Mouse (Mus musculus) lung, embryonic 15.5 days (tissue): ENCODE data around the gene Tspan14. TPM values are rescaled to one million over a fixed set of nuclear protein-coding genes. Genes with fewer than 3 reads are reported as not detected.

Experiments used
- ATAC-seq: fragments of 200-750 bp; cut with Nextera tagmentation; 2 replicates; pipeline ENCODE4 v1.8.0; 2017; ENCODE audit warnings: moderate number of reproducible peaks, borderline replicate concordance; ENCODE audit not compliant: low FRiP score, low TSS enrichment; ENCODE audit errors: extremely low read depth
- H3K27ac ChIP-seq: fragments of 300-500 bp; sonication (generic); 2 replicates; pipeline ENCODE4 v1.5.1; 2015; ENCODE audit warnings: moderate library complexity, mild to moderate bottlenecking, inconsistent platforms
- H3K27me3 ChIP-seq: fragments of 300-500 bp; sonication (generic); 2 replicates; pipeline ENCODE4 v1.6.1; 2015; ENCODE audit warnings: inconsistent platforms
- H3K36me3 ChIP-seq: fragments of 300-500 bp; sonication (generic); 2 replicates; pipeline ENCODE4 v1.6.1; 2015; ENCODE audit warnings: inconsistent platforms
- H3K4me1 ChIP-seq: fragments of 300-500 bp; sonication (generic); 2 replicates; pipeline ENCODE4 v1.6.1; 2015; ENCODE audit warnings: inconsistent platforms
- H3K4me2 ChIP-seq: fragments of 300-500 bp; sonication (generic); 2 replicates; pipeline ENCODE4 v1.6.1; 2015; ENCODE audit warnings: inconsistent platforms, mild to moderate bottlenecking, moderate library complexity
- H3K4me3 ChIP-seq: fragments of 300-500 bp; sonication (generic); 2 replicates; pipeline ENCODE4 v1.5.1; 2015; ENCODE audit warnings: mild to moderate bottlenecking, inconsistent platforms
- H3K9ac ChIP-seq: fragments of 300-500 bp; sonication (generic); 2 replicates; pipeline ENCODE4 v1.6.1; 2015; ENCODE audit warnings: inconsistent platforms
- H3K9me3 ChIP-seq: fragments of 300-500 bp; sonication (generic); 2 replicates; pipeline ENCODE4 v1.6.1; 2016; ENCODE audit warnings: inconsistent platforms
- WGBS: fragments of 180-500 bp; shearing (Covaris S2); methylation state at CpG from one replicate; pipeline ENCODE4 v1.1.7; 2015; 5-methylcytosine and 5-hydroxymethylcytosine counted together
- polyA plus RNA-seq: library from polyadenylated mRNA; unstranded; fragments of >200 nt; fragmentation: Nextera tagmentation; extraction: Ambion mirVana; gene quantifications from 2 replicates; pipeline ENCODE4 v1.2.1, GENCODE M21; 2015

Tspan14 gene
- polyA plus RNA-seq, 1 experiment from 2014 or later: 101 TPM

DNA sequence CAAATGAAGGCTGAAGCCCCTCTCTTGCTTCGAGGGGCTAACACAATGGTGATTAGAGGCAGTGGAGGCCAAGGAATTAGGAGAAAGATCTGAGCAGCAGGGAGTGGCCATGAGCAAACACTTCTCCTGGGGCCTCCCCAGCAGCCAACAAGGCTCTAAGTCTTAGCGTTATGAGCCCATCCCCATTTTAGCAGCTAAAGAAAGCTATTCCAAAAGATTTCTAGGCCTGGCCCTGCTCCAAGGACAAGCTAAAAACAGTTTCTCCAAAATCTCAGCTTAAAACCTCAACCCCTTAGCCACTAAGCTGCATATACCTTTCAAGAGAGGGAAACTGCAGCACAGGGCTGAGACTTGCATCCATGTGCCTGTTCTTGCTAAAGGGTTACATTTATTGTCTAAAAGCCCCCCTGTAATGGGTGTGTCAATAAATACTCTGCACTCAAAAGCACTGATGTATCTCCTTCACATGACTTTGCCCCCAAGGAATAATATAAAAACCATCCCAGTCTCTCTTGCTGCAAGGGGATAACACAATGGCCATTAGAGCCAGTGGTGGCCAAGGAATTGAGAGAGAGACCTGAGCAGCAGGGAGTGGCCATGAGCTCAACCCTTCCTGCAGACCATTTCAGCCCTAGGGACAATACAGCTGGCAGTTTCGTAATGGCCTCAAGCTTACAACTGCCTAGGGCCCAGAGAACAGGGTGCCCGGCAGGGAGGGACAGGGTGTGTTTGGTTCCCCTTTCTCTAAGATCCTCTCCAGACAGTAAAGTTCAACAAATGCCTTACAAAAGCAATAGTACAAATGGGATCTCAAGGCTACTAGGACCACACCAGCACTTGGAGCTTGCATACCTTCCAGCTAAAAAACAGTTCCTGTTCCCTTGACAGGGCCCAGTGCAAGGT lies 8.3 kb downstream of the Tspan14 start:
- no peaks in the 10 kb centered on the region for H3K9me3 ChIP-seq
- no peaks in the 10 kb centered on the region for H3K36me3 ChIP-seq
- peak overlapping the region; percentile 28 for H3K4me2 ChIP-seq
- H3K9ac ChIP-seq: 0 out of 2 replicates have a peak overlapping the region, but pooled peaks have one; percentile 22
- H3K4me1 ChIP-seq: peaks cover 82% of the 10 kb centered on the region
- no peak for ATAC-seq
- peak overlapping the region; percentile 92 for H3K27ac ChIP-seq
- H3K27me3 ChIP-seq: no peaks in the 10 kb centered on the region
- WGBS: 37% methylated on average over 4 of the region's 4 CpGs
- no peak overlapping the region for H3K4me3 ChIP-seq

DNA sequence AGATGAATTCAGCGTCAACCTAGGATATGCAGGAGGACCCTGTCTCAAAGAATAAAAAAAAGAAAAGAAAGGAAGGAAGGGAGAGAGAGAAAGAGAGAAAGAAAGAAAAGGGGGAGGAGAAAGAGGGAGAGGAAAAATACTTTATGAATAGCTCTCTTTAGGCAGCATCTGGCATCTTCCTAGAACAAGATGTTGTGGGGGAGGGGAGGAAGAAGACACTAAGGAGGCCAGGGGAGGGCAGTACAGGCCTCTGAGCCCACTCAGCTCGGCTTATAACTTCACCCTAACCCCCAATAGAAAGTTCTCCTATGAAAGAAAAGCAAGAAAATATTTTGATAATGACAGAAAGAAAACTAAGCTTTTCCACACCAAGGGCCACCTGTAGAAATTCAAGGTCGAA lies 9.0 kb downstream of the Tspan14 start:
- H3K36me3 ChIP-seq: no peaks in the 10 kb centered on the region
- H3K27ac ChIP-seq: peak overlapping the region; percentile 92
- H3K9me3 ChIP-seq: no peaks in the 10 kb centered on the region
- H3K4me2 ChIP-seq: peak overlapping the region; percentile 28
- 0 out of 2 replicates have a peak overlapping the region, but pooled peaks have one; percentile 14 for H3K9ac ChIP-seq
- peaks cover 82% of the 10 kb centered on the region for H3K4me1 ChIP-seq
- ATAC-seq: no peak
- no peak overlapping the region for H3K4me3 ChIP-seq
- 46% methylated on average over 3 of the region's 3 CpGs for WGBS
- H3K27me3 ChIP-seq: no peaks in the 10 kb centered on the region

DNA sequence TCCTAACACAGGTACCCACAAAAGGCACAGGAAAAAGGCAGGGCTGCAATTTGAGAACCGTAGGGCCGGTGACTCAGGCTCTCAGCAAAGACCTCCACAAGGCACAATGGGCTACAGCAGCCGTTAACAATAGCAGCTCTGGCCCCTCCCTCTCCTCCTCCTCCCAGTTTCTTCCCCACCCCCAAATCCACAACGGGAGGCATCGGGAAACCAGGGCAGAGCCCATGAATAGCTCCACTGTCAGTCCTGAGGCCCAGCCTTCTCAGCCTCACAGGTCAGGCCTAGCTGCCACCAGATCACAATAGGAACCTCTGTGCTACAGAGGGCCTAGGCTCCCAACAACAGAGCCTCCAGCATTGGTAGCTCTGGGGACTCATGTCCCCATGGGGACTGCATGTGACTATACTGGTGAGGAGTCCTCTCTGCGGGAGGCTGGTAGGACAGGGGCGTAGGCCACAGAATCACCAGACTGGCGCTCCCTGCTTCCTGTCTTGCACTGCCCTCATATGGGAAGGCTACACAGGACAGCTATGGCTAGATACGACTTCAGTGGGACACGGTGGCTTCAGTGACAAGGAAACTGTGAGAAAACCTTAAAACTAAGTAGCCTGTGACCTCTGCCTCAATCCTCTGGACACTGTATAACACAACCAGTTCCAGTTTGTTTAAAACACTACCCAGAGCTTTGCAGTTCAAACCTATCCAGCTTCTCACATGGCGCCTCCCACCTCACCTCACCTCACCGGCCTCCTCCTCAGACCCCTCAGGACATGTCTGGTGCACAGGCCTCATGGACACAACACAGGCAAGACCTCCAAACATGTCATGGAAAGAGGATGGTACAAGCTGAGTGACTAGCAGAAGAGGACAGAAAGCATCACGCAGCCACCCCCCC lies 10.1 kb downstream of the Tspan14 start:
- no peaks in the 10 kb centered on the region for H3K27me3 ChIP-seq
- H3K9ac ChIP-seq: no peak overlapping the region
- peak overlapping the region; percentile 92 for H3K27ac ChIP-seq
- H3K36me3 ChIP-seq: no peaks in the 10 kb centered on the region
- peak; percentile 62 for ATAC-seq
- H3K9me3 ChIP-seq: no peaks in the 10 kb centered on the region
- no peak overlapping the region for H3K4me3 ChIP-seq
- WGBS: 34% methylated on average over 13 of the region's 13 CpGs
- peaks cover 81% of the 10 kb centered on the region for H3K4me1 ChIP-seq
- peak overlapping the region; percentile 40 for H3K4me2 ChIP-seq

DNA sequence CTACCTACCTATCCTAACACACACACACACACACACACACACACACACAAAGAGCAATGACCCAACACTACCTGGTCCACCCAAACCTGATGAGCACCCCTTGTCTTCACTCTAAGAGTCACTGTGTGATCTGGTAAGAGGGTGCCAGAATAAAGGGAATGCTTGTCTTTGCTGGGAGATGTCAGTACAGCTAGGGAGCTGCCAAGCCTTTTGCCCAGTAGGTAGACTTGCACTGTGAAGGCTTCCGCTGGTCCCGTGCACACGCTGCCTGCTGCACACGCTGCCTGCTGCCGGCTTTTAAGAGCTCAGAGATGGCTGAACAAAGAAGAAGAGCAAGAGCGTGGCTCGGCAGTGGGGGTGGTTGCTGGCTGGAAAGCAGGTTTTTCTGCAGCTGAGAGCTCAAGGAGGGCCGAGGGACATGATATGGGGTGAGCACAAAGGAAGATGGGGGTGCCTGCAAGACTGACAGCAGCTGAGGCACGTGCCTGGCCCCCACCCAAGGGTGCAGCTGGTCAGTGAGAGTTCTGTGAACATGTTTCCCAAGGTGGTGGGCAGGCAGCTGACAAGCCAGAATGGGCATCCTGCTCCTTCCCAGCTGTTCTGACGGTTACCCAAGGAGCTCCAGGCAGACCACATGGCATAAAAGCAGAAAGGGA lies 10.9 kb downstream of the Tspan14 start:
- peak overlapping the region; percentile 92 for H3K27ac ChIP-seq
- peak overlapping the region; percentile 16; the same call in 1 of the 2 replicates for H3K9ac ChIP-seq
- peak overlapping the region; percentile 40 for H3K4me2 ChIP-seq
- ATAC-seq: peak; percentile 3; the same call in 1 of the 2 replicates
- WGBS: 29% methylated on average over 10 of the region's 10 CpGs
- no peaks in the 10 kb centered on the region for H3K36me3 ChIP-seq
- peaks cover 83% of the 10 kb centered on the region for H3K4me1 ChIP-seq
- H3K9me3 ChIP-seq: no peaks in the 10 kb centered on the region
- no peaks in the 10 kb centered on the region for H3K27me3 ChIP-seq
- H3K4me3 ChIP-seq: no peak overlapping the region

DNA sequence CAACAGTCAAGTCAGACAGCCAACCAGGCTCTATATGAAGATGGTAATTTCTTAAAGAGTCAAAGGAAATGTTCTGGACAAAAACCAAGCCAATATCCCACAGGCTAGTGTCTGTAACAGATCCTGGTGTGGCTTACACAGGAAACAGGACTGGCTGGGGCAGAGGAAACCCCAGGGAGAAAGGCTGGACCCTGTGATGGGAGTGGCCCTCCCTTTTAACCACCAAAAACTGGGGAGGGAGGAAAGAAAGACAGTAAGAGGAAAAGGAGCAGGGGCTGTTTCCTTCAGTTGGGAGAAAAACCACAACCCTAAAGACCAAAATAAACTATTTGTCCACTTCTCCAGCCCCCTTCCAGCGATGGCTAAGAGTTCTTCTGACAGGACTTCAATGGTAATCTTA lies 11.5 kb downstream of the Tspan14 start:
- no peak for ATAC-seq
- H3K4me1 ChIP-seq: peaks cover 85% of the 10 kb centered on the region
- 38% methylated on average over 1 of the region's 1 CpGs for WGBS

DNA sequence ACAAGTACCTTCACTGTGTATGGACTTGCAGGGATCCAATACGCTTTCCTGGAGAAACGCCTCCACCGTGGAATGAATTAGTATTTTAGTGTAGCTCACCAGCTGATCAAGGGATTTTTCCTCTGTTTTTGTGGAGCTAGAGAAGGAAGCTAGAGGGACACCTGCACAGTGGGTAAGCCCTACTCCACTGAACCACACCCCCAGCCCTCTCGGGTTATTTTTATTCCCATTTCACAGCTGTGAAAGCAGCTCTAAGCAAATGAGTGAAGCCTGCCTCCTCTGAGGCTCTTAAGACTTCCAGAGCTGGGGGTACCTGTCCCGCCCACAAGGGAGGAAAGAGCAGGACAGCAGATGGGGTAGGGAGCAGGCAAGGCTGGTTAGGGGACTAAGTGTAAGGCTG lies 13.2 kb downstream of the Tspan14 start:
- Histone ChIP-seq H3K27ac (no peak overlapping the region), H3K27me3 (no peaks in the 10 kb centered on the region), H3K36me3 (no peaks in the 10 kb centered on the region), H3K9ac (no peak overlapping the region), H3K4me2 (no peak overlapping the region), H3K9me3 (no peaks in the 10 kb centered on the region), H3K4me1 (peaks cover 85% of the 10 kb centered on the region), H3K4me3 (no peak overlapping the region)
- no peak for ATAC-seq
- 67% methylated on average over 5 of the region's 5 CpGs for WGBS

More for the DNA sequence above, 11.5 kb downstream of the Tspan14 start:
- no peaks in the 10 kb centered on the region for H3K27me3 ChIP-seq
- H3K4me3 ChIP-seq: no peak overlapping the region
- H3K4me2 ChIP-seq: peak overlapping the region; percentile 40; the same call in 1 of the 2 replicates
- H3K9ac ChIP-seq: no peak overlapping the region
- no peaks in the 10 kb centered on the region for H3K36me3 ChIP-seq
- H3K27ac ChIP-seq: peak overlapping the region; percentile 92
- no peaks in the 10 kb centered on the region for H3K9me3 ChIP-seq

DNA sequence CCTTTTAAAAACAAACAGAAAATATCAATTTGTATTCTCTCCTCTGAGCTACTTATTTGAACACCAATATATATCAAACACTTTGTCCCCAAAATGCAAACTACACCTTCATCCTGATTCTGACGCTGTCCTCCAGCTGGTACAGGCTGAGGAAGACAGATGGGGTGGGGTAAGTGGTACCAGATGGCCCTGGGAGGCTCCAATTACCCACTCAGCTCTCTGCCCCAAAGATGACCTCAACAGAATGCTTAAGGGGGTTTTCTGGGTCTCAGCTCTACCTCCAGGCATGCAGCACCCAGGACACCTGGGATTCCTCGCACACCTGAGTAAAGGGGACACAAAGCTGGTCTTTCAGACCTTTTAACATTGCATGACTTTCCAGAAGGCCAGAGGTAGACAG lies 13.9 kb downstream of the Tspan14 start:
- H3K4me1 ChIP-seq: peaks cover 85% of the 10 kb centered on the region
- H3K9ac ChIP-seq: no peak overlapping the region
- 33% methylated on average over 2 of the region's 2 CpGs for WGBS
- no peak for ATAC-seq
- H3K4me3 ChIP-seq: no peak overlapping the region
- H3K4me2 ChIP-seq: no peak overlapping the region
- H3K27me3 ChIP-seq: no peaks in the 10 kb centered on the region
- no peaks in the 10 kb centered on the region for H3K36me3 ChIP-seq
- H3K9me3 ChIP-seq: no peaks in the 10 kb centered on the region
- H3K27ac ChIP-seq: no peak overlapping the region

DNA sequence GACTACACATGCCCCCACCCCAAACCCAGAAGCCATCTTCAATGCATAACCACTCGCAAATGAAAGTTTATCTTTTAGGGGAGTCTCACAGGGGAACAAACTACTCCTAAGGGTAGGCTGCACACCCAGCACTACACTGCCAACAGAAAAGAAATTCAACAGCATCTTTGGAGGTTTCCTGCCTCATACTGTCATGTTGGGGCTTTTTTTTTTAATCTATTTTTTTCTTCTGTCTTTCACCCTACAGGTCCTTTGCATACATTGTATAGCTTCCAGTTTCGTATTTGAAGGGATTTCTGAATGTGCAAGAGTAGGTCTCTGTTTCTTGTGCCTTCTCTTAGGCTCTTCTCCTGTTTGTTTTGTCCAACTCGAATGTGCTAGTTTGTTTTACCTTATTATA lies 14.3 kb downstream of the Tspan14 start:
- Histone ChIP-seq H3K9ac (no peak overlapping the region), H3K4me2 (no peak overlapping the region), H3K36me3 (no peaks in the 10 kb centered on the region), H3K4me3 (no peak overlapping the region), H3K27me3 (no peaks in the 10 kb centered on the region), H3K4me1 (peaks cover 85% of the 10 kb centered on the region), H3K9me3 (no peaks in the 10 kb centered on the region), H3K27ac (no peak overlapping the region)
- no peak for ATAC-seq
- 61% methylated on average over 3 of the region's 3 CpGs for WGBS

DNA sequence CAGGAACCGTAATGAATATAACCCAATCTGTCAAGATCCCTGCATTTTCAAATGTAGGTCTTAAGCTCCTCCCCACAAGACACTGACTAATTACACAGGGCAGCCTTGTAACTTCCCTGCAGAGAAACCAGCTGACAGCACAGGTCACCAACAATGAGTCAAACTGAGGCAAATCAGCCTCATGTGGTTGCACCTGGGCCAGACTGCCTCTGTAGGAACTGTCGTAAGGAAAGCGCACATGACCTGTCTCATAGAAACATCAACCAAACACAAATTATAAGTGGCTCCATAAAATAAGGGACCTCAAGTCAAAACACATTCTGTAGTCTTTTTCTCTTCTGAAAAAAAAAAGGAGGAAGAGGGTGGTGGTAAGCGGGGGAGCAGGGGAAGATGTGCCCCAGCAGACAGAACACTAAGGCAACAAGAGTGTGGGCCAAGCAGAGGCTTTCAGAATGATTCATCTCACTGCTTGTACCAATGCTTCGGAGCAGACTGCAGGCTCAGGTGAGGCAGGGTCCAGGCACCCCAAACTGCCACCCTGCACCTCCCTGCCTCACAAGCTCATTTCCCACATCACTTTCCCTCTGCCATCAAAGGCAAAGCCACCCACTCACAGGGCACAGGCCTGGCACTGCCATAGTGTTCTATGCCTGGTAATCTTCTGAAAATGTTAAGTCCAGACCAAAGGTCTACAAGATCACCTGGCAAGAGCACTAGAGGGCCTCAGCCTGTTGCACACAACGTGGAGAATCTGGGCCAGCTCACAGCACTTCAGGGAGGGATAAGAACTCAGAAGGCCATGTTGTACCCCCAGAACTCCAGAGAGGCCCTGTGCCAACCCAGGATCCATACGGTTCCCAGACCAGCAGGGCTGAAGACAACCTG lies 16.6 kb downstream of the Tspan14 start:
- no peak overlapping the region for H3K4me3 ChIP-seq
- H3K9me3 ChIP-seq: no peaks in the 10 kb centered on the region
- H3K4me2 ChIP-seq: no peak overlapping the region
- 0 out of 2 replicates have a peak, but pooled peaks cover 3% of the 10 kb centered on the region for H3K36me3 ChIP-seq
- 75% methylated on average over 7 of the region's 7 CpGs for WGBS
- peak overlapping the region; percentile 70; the same call in 1 of the 2 replicates for H3K27ac ChIP-seq
- no peak overlapping the region for H3K9ac ChIP-seq
- H3K27me3 ChIP-seq: no peaks in the 10 kb centered on the region
- H3K4me1 ChIP-seq: peaks cover 64% of the 10 kb centered on the region
- no peak for ATAC-seq

DNA sequence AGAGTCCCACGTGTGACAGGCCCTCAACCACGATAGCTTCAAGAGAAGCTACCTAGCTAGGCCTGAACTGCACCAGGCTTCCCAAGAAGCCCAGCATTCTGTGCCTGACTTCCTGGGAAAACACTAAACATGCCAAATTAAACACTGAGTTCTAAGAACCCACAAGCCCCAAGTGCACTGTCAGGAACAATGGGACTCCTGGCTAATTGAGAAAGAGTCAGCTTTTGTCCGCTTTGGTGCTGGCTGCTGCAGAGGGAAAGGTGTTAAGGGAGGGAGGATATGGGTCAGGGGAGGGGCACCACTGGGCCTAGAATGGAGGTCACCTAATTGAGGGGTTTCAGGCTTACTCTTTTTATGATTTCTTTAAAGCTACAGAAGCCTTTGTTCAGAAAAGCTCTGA lies 17.6 kb downstream of the Tspan14 start:
- no peaks in the 10 kb centered on the region for H3K27me3 ChIP-seq
- H3K4me1 ChIP-seq: peaks cover 59% of the 10 kb centered on the region
- no peaks in the 10 kb centered on the region for H3K9me3 ChIP-seq
- no peak overlapping the region for H3K4me2 ChIP-seq
- peak overlapping the region; percentile 70 for H3K27ac ChIP-seq
- WGBS: 57% methylated on average over 3 of the region's 3 CpGs
- 0 out of 2 replicates have a peak, but pooled peaks cover 7% of the 10 kb centered on the region for H3K36me3 ChIP-seq
- no peak overlapping the region for H3K9ac ChIP-seq
- no peak for ATAC-seq
- H3K4me3 ChIP-seq: no peak overlapping the region
